Mouse (Mus musculus): ENCODE results near the gene Gm20481.
A peak's percentile ranks its signal among the peaks of the same experiment; 100 is the strongest.
"Not testable (repeated sequence)": the region's sequence is repeated elsewhere in the genome, so short reads cannot be mapped to it uniquely, and the experiment has no call there.

The Gm20481 gene

GRCm38 (mm10) chr17:34969822-34970221 lies at the start of gene Gm20481:
TSS of gene Gm20481 (plus strand) at chr17:34969912.
- not testable (repeated sequence) for DNase-seq (ENCODE audit: low spot score)

- no peak for DNase-seq (ENCODE audit: low spot score)
Observed at GRCm38 (mm10) chr17:34922939-34923338, 46.8 kb upstream of the Gm20481 start.

GRCm38 (mm10) chr17:34924258-34924657 lies 45.5 kb upstream of the Gm20481 start:
- no peak for DNase-seq (ENCODE audit: low spot score)

- no peak for DNase-seq (ENCODE audit: low spot score)
Observed at GRCm38 (mm10) chr17:34927306-34928019, 42.2 kb upstream of the Gm20481 start.

- DNase-seq (ENCODE audit: low spot score): no peak
Observed at GRCm38 (mm10) chr17:34928841-34929240, 40.9 kb upstream of the Gm20481 start.

- peak; percentile 97 for DNase-seq (ENCODE audit: low spot score)
Observed at GRCm38 (mm10) chr17:34931061-34931734, 38.5 kb upstream of the Gm20481 start, which contains the start of gene Neu1. TSS of gene Neu1 (plus strand) at chr17:34931253.

- DNase-seq (ENCODE audit: low spot score): peak; percentile 12
Observed at GRCm38 (mm10) chr17:34931735-34932098, 38.0 kb upstream of the Gm20481 start.

- no peak for DNase-seq (ENCODE audit: low spot score)
Observed at GRCm38 (mm10) chr17:34932287-34932686, 37.4 kb upstream of the Gm20481 start.

GRCm38 (mm10) chr17:34934031-34934430 lies 35.7 kb upstream of the Gm20481 start:
- no peak for DNase-seq (ENCODE audit: low spot score)

GRCm38 (mm10) chr17:34934830-34935229 lies 34.9 kb upstream of the Gm20481 start:
- DNase-seq (ENCODE audit: low spot score): no peak

GRCm38 (mm10) chr17:34937960-34938505 lies 31.7 kb upstream of the Gm20481 start:
- DNase-seq (ENCODE audit: low spot score): no peak

GRCm38 (mm10) chr17:34941344-34942041 lies 28.2 kb upstream of the Gm20481 start:
- peak; percentile 16 for DNase-seq (ENCODE audit: low spot score)

- no peak for DNase-seq (ENCODE audit: low spot score)
Observed at GRCm38 (mm10) chr17:34943128-34943815, 26.4 kb upstream of the Gm20481 start.

- DNase-seq (ENCODE audit: low spot score): no peak
Observed at GRCm38 (mm10) chr17:34944362-34944761, 25.4 kb upstream of the Gm20481 start.

- no peak for DNase-seq (ENCODE audit: low spot score)
Observed at GRCm38 (mm10) chr17:34946486-34947140, 23.1 kb upstream of the Gm20481 start.

GRCm38 (mm10) chr17:34947606-34948005 lies 22.1 kb upstream of the Gm20481 start:
- DNase-seq (ENCODE audit: low spot score): no peak

- not testable (repeated sequence) for DNase-seq (ENCODE audit: low spot score)
Observed at GRCm38 (mm10) chr17:34948721-34949552, 20.8 kb upstream of the Gm20481 start.

GRCm38 (mm10) chr17:34949553-34949969 lies 20.2 kb upstream of the Gm20481 start:
- no peak for DNase-seq (ENCODE audit: low spot score)

GRCm38 (mm10) chr17:34950514-34951455 lies 18.9 kb upstream of the Gm20481 start:
- DNase-seq (ENCODE audit: low spot score): peak; percentile 7

All from c-Kit-positive CD71-positive TER-119-positive erythroid progenitor cells, embryonic 14.5 days (primary cell).